Mouse (Mus musculus) forebrain, embryonic 11.5 days (tissue): ENCODE results near the gene Vezt. TPM values are rescaled to one million over a fixed set of nuclear protein-coding genes. Genes with fewer than 3 reads are reported as not detected.

Experiments used
- ATAC-seq: fragments of 200-750 bp; cut with Nextera tagmentation; replicated peaks from 2 replicates; pipeline ENCODE4 v1.8.0; 2017; ENCODE audit warnings: moderate TSS enrichment; ENCODE audit not compliant: low FRiP score
- DNase-seq: peaks from one replicate; pipeline ENCODE4 v3.0.0-alpha.2; 2017; ENCODE audit warnings: low spot score
- H3K27ac ChIP-seq: fragments of 300-500 bp; sonication (generic); 2 replicates; pipeline ENCODE4 v1.5.1; 2014; ENCODE audit warnings: low read depth, low read length
- H3K27me3 ChIP-seq: fragments of 300-500 bp; sonication (generic); 2 replicates; pipeline ENCODE4 v1.6.1; 2014; ENCODE audit warnings: mild to moderate bottlenecking, low read length, mixed read lengths; ENCODE audit not compliant: control insufficient read depth, insufficient read depth
- H3K36me3 ChIP-seq: fragments of 300-500 bp; sonication (generic); 2 replicates; pipeline ENCODE4 v1.6.1; 2014; ENCODE audit warnings: mild to moderate bottlenecking, low read length, moderate library complexity, mixed read lengths; ENCODE audit not compliant: control insufficient read depth, insufficient read depth
- H3K4me1 ChIP-seq: fragments of 300-500 bp; sonication (generic); replicated peaks from 2 replicates; pipeline ENCODE4 v1.6.1; 2014; ENCODE audit warnings: low read length, mixed read lengths; ENCODE audit not compliant: control insufficient read depth, insufficient read depth
- H3K4me2 ChIP-seq: fragments of 300-500 bp; sonication (generic); 2 replicates; pipeline ENCODE4 v1.6.1; 2014; ENCODE audit warnings: low read depth, mild to moderate bottlenecking, low read length, moderate library complexity, mixed read lengths; ENCODE audit not compliant: severe bottlenecking
- H3K4me3 ChIP-seq: fragments of 300-500 bp; sonication (generic); 2 replicates; pipeline ENCODE4 v1.5.1; 2014; ENCODE audit warnings: low read depth, low read length
- H3K9ac ChIP-seq: fragments of 300-500 bp; sonication (generic); 2 replicates; pipeline ENCODE4 v1.6.1; 2014; ENCODE audit warnings: low read length
- H3K9me3 ChIP-seq: fragments of 300-500 bp; sonication (generic); 2 replicates; pipeline ENCODE4 v1.6.1; 2016; ENCODE audit warnings: low read length, mixed read lengths; ENCODE audit not compliant: control insufficient read depth
- WGBS: fragments of 180-500 bp; shearing (Covaris S2); extraction: QIAGEN DNeasy Blood & Tissue Kit; methylation state at CpG from one replicate; pipeline ENCODE4 v1.1.7; 2014; 5-methylcytosine and 5-hydroxymethylcytosine counted together
- polyA plus RNA-seq: library from polyadenylated mRNA; unstranded; fragments of >200 nt; fragmentation: Nextera tagmentation; extraction: Ambion mirVana; gene quantifications from 2 replicates; pipeline ENCODE4 v1.2.1, GENCODE M21; 2014

Gene Vezt
- polyA plus RNA-seq, 1 experiment from 2014 or later: 46.6 TPM

DNA sequence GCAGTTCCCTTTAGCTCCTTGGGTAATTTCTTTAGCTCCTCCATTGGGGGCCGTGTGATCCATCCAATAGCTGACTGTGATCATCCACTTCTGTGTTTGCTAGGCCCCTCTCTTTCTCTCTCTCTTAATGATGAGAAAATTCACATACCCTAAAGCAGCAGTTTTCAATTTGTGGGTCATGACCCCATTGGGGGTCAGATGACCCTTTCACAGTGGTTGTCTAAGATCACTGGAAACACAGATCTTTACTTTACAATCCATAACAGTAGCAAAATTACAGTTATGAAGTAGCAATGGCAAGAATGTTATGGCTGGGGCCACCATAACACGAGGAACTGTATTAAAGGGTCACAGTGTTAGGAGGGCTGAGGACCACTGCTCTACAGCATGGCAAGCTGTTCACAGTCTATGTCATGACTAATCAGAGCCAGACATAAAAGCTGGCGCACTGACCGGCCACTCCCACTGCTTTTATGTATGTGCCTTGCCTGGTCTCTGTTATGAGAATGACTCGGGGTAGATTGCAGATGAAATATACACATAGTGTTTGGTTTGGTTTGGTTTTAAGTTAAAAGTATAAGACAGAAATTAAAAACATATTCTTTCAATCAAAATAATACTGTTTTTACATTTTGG is 125.7 kb downstream of the Vezt start:
- H3K27me3 ChIP-seq: no peaks in the 10 kb centered on the region
- H3K4me2 ChIP-seq: no peak overlapping the region
- WGBS: 71% methylated on average over 5 of the region's 5 CpGs
- no peaks in the 10 kb centered on the region for H3K4me1 ChIP-seq
- no peak overlapping the region for H3K4me3 ChIP-seq
- DNase-seq: no peak
- no peaks in the 10 kb centered on the region for H3K36me3 ChIP-seq
- no peak for ATAC-seq
- H3K9ac ChIP-seq: no peak overlapping the region
- H3K27ac ChIP-seq: no peak overlapping the region
- H3K9me3 ChIP-seq: no peaks in the 10 kb centered on the region

DNA sequence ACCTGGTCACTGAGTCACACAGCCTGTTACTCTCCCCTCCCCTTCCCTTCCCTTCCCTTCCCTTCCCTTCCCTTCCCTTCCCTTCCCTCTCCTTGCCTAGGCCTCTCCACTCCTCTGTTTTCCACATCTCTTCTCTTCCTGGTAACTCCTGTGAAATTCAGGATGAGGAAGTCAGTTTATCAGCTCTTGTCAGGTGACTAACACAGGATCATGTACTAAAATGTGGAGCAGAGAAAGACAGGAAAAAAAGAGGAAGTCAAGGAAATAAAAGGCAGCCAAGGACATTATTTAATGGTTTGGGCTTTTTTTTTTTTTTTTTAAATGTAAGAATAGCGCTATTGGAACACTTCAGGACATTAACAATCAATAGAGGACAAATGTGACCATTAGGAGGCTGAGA is 126.6 kb downstream of the Vezt start:
- H3K27me3 ChIP-seq: no peaks in the 10 kb centered on the region

DNA sequence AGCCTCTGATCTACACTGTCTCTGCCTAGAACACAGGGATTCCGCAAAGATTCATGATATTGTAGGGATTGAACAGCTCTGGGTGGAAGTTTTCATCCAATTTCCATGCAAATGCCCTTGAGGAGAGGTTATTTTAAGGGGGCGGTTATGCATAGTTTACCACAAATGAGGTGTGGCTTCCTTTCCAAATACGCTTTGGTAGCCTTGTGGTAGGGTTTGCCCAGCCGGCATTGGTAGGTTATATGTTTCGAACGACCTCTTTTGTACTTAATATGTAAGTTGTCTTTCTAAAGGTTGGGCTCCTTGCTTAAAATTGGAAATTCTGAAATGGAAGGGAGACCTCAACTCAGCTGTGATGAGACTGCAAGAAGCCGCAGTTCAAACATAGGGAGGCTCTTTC is 127.1 kb downstream of the Vezt start:
- Histone ChIP-seq H3K27me3 (no peaks in the 10 kb centered on the region), H3K4me1 (no peaks in the 10 kb centered on the region), H3K4me2 (no peak overlapping the region), H3K27ac (no peak overlapping the region), H3K9ac (no peak overlapping the region), H3K36me3 (no peaks in the 10 kb centered on the region), H3K4me3 (no peak overlapping the region), H3K9me3 (no peaks in the 10 kb centered on the region)
- ATAC-seq (no peak), DNase-seq (no peak)
- 92% methylated on average over 7 of the region's 7 CpGs for WGBS

More for the DNA sequence above, 126.6 kb downstream of the Vezt start:
- H3K27ac ChIP-seq: no peak overlapping the region
- DNase-seq: no peak
- H3K9ac ChIP-seq: no peak overlapping the region
- no peaks in the 10 kb centered on the region for H3K4me1 ChIP-seq
- no peaks in the 10 kb centered on the region for H3K9me3 ChIP-seq
- H3K4me3 ChIP-seq: no peak overlapping the region
- H3K36me3 ChIP-seq: no peaks in the 10 kb centered on the region
- WGBS: 90% methylated on average over 1 of the region's 1 CpGs
- no peak for ATAC-seq
- no peak overlapping the region for H3K4me2 ChIP-seq

DNA sequence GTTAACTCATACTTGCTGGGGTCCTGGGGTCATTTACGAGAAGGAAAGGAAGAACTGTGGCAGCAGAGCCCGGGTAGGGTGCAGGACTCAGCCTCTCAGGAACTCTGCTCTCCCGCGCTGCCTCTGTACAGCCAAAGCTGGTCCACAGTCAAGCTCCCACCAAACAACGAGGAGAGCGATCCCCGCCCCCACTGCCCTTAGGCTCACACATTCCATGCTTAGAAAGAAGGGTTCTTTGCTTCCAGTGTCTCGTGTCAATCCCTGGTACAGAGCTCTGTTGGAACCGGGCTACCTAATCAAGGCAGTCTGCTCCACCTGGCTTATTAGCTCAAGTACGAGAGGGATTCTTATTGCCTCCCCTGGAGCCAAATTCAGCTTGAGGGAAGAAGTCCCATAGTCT is 128.2 kb downstream of the Vezt start:
- Histone ChIP-seq H3K27me3 (no peaks in the 10 kb centered on the region), H3K36me3 (no peaks in the 10 kb centered on the region), H3K4me1 (no peaks in the 10 kb centered on the region), H3K4me3 (no peak overlapping the region), H3K9me3 (no peaks in the 10 kb centered on the region), H3K9ac (no peak overlapping the region), H3K4me2 (no peak overlapping the region), H3K27ac (no peak overlapping the region)
- WGBS: 67% methylated on average over 10 of the region's 10 CpGs
- ATAC-seq (no peak), DNase-seq (peak; percentile 55)

DNA sequence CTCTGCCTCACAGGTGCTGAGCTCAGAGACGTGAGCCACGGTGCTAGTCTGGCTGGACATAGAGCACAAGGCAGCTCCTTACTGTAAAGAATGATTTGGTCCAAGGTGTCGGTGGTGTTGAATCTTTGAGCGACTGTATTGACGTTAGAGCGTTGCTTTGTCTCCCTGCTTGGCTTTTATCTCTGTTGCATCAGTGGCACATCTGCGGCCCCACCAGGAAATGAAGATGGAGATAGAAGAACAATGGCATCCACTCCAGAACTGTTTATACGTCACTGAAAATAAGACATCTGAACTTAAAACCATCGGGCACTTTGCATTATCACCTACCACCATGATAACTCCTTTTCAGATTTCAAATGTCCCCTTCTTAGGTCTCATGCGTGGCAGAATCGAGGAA is 135.7 kb downstream of the Vezt start:
- 92% methylated on average over 11 of the region's 11 CpGs for WGBS
- H3K4me1 ChIP-seq: no peaks in the 10 kb centered on the region
- no peak overlapping the region for H3K4me3 ChIP-seq
- H3K4me2 ChIP-seq: no peak overlapping the region
- no peaks in the 10 kb centered on the region for H3K9me3 ChIP-seq
- ATAC-seq: no peak
- no peak overlapping the region for H3K9ac ChIP-seq
- no peak overlapping the region for H3K27ac ChIP-seq
- DNase-seq: no peak
- H3K36me3 ChIP-seq: no peaks in the 10 kb centered on the region
- H3K27me3 ChIP-seq: no peaks in the 10 kb centered on the region

DNA sequence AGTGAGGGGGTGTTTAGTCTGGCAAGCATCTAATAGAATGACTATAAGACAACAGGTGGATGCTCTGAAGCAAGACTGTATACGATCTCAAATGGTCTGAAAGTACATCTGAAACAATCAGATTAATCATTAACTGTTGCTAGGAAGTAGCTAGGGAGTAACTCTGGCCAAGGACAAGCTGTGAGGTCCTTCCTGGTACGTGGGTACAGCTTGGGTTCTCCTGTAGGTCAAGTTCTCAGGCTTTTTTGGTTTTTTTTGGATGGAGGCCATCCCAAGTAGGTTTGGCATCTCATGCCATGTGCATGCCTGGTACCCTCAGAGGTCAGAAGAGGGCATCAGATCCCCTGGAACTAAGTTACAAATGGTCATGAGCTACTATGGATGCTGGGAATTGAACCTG is 136.3 kb downstream of the Vezt start:
- no peaks in the 10 kb centered on the region for H3K4me1 ChIP-seq
- 67% methylated on average over 2 of the region's 2 CpGs for WGBS
- no peak overlapping the region for H3K4me2 ChIP-seq
- DNase-seq (no peak), ATAC-seq (no peak)
- H3K4me3 ChIP-seq: no peak overlapping the region
- H3K27ac ChIP-seq: no peak overlapping the region
- no peak overlapping the region for H3K9ac ChIP-seq
- no peaks in the 10 kb centered on the region for H3K27me3 ChIP-seq
- H3K36me3 ChIP-seq: no peaks in the 10 kb centered on the region
- no peaks in the 10 kb centered on the region for H3K9me3 ChIP-seq

DNA sequence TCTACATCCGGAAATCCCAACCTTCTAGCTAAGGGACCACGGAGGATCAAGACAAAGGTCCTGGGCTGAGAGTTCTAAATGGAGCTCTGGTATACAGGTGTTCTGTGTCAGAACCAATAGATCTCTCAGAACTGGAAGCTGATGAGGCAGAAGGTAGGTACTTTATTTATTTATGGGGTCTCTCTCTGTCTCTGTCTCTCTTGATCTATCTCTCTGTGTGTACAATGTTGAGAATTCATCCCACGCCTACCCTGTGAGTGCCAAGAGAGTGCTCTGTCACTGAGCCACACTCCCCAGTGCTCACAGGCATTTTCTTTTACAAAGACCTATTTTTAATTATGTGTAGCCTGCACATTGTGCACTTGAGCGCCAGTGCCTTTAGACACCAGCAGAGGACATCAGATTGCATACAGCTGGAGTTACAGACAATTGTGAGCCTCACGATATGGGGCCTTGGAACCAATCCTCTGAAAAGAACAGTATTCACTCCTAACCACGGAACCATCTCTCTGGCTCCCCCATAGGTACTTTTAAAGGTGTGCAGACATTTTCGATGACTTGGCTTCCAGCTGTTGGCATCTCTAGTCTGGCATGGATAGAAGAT is 138.5 kb downstream of the Vezt start, which contains the start of gene Metap2:
Gene Metap2 (minus strand): TSS at position 51 of the 604 bp plus-strand sequence.
- H3K27ac ChIP-seq: no peak within 1 kb of the TSS
- ATAC-seq (no peak), DNase-seq (no peak)
- no peak within 1 kb of the TSS for H3K4me3 ChIP-seq
- H3K27me3 ChIP-seq: no peaks in the 10 kb centered on the region
- H3K9ac ChIP-seq: no peak within 1 kb of the TSS
- H3K36me3 ChIP-seq: no peaks in the 10 kb centered on the region
- 66% methylated on average over 7 of the region's 7 CpGs for WGBS
- H3K9me3 ChIP-seq: no peaks in the 10 kb centered on the region
- H3K4me2 ChIP-seq: no peak within 1 kb of the TSS
- H3K4me1 ChIP-seq: no peaks in the 10 kb centered on the region

DNA sequence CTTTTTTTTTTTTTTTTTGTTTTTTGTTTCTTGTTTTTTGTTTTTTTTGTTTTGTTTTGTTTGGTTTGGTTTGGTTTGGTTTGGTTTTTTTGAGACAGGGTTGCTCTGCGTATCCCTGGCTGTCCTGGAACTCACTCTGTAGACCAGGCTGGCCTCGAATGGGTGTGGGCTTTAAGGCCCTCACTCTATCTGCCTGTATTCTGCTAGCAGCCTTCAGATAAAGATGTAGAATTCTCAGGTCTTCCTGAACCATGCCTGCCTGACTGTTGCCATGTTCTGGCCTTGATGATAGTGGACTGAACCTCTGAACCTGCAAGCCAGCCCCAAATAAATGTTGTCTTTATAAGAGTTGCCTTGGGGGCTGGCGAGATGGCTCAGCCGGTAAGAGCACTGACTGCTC is 143.1 kb downstream of the Vezt start:
- DNase-seq (no peak), ATAC-seq (no peak)
- WGBS: 85% methylated on average over 4 of the region's 4 CpGs
- Histone ChIP-seq H3K4me2 (no peak overlapping the region), H3K27me3 (no peaks in the 10 kb centered on the region), H3K36me3 (no peaks in the 10 kb centered on the region), H3K27ac (no peak overlapping the region), H3K4me3 (no peak overlapping the region), H3K9ac (no peak overlapping the region), H3K9me3 (no peaks in the 10 kb centered on the region), H3K4me1 (peaks cover 11% of the 10 kb centered on the region)

DNA sequence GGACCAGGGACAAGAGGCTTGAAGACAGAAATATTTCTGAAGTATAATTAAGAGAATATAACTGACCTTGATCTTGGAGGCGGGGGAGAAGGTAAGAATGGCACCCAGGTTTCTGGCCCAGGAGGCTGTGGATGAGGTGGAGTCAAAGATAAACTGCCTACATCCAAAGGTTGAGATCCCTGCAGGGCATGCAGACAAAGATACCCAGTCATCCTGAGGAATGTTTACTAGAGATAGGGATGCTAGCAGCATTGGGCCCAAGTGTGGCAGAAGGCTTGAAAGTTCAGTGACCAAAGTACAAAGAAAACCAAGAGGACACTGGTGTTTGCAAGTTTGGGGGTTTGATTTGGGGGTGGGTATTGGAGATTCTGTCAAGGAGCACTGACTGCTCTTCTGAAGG is 144.6 kb downstream of the Vezt start:
- Histone ChIP-seq H3K9ac (no peak overlapping the region), H3K27ac (no peak overlapping the region), H3K9me3 (no peaks in the 10 kb centered on the region), H3K4me3 (no peak overlapping the region), H3K27me3 (no peaks in the 10 kb centered on the region), H3K36me3 (peaks cover 2% of the 10 kb centered on the region; the same call in 1 of the 2 replicates), H3K4me1 (peaks cover 11% of the 10 kb centered on the region), H3K4me2 (no peak overlapping the region)
- no peak for DNase-seq
- ATAC-seq: no peak
- 94% methylated on average over 1 of the region's 1 CpGs for WGBS
